Mouse (Mus musculus) gastrocnemius, postnatal 36 days (tissue): ENCODE measurements around the gene Notum. TPM values are rescaled to one million over a fixed set of nuclear protein-coding genes. Genes with fewer than 3 reads are reported as not detected.
A peak's percentile ranks its signal among the peaks of the same experiment; 100 is the strongest.
"Not testable (repeated sequence)": the region's sequence is repeated elsewhere in the genome, so short reads cannot be mapped to it uniquely, and the experiment has no call there.

Source experiments
- DNase-seq, 2 experiments: peaks; one replicate each; pipeline ENCODE4 v3.0.0; 2022
- intact Hi-C: fragments of 180-260 bp; cut with DNase I; formaldehyde crosslinking; loops from one replicate; pipeline ENCODE4 v1.15.1; 2025
- total RNA-seq, 2 experiments: library from RNA; stranded (reverse); gene quantifications; 2 replicates each; pipeline ENCODE4 v1.2.3; 2021

Gene Notum
- total RNA-seq, 2 experiments from 2014 or later: not detected

DNA sequence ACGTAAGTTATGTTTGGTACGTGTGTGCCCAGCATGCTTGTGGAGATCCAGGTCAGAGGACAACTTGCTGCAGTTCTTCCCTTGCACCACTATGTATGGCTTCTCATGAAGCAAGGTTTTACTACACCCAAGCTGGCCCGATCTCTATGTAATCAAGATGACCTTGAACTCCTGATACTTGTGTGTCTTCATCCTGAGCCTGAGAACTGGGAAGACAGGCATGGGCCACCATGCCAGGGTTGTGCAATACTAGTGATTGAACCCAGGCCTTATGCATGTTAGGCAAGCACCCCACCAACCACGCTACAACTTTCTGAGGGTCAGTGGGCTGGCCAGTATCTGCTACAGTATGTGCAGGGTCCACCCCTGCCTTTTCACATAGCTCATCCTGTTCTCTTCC, 16.0 kb upstream of the Notum start:
- intact Hi-C loops: no loop called here
- DNase-seq: no peak

DNA sequence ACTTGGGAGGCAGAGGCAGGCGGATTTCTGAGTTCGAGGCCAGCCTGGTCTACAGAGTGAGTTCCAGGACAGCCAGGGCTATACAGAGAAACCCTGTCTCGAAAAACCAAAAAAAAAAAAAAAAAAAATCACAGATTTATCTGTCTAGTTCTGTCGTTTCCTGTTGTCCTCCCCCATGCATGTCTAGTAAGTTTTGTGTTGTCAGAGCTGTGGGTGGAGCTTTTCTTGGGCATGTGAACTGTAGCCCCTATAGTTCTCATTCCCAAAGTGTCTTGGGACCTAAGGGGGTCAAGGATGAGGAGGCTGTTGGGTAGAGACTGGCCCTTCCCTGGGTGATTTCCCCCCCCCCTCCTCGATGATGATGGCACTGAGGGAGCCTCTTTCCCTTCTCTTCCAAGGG, 14.9 kb upstream of the Notum start:
- intact Hi-C loops, DNase-seq: not testable (repeated sequence)

DNA sequence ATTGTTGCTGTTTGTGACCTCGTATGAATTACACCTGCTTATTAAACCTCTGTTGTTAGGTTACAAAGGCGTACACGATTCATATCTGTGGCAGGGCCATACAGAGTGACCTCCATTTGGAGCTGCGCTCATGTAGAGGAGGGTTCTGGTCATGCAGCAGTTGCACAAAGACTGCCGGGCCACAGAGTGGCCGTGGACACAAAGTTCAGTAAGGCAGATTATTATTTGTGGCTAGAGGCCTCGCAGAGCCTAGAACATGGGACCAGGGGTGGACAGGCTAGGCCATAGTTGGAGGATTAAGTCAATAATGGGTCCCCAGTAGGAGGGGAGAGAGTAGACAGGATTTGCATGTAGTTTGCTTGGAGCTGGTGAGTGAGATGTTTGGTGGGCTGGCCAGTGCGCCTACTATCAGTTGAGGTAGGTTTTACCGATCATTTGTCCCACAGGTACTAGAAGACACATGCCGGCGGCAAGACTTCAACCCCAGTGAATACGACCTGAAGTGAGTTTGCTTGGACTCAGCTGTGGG, 12.7 kb upstream of the Notum start:
- intact Hi-C loops: no loop called here
- no peak for DNase-seq

DNA sequence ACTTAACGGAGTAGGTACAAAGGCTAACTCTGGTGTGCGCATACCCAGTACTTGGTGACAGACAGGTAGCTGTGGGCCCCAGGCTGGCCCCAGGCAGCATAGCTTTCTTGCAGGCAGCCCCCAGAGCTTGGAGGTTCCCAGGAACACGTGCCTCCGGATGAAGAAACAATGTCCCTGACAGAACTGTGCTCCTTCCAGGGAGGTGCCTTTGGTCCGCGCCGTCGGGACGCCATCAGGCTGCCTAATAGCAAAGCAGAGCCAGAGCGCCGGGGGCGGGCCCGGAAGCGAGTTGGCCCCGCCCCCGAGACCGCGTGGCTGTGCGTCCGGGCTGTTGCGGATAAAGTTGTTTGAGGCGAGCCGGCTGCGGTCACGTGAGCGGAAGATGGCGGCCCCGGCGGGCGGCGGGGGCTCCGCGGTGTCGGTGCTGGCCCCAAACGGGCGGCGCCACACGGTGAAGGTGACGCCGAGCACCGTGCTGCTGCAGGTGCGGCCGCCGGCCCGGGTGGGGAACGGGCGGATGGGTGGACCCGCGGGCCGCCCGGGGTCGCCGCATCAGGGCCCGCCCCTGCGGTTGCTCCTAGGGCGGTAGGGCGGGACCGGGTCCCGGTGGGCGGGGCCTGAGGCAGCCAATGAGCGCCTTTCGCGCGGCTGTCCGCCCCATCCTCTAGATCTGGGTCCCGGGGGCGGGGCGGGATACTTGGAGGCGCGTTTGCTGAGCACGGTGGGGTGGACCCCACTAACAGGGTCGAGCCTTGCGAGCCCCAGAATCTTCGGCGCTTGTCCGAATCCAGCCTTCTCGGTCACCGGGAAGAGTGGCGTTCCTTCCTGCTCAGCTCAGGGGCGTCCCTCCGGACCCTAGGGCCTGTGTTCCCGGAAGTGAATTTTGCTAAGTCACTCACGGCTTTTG, 12.0 kb upstream of the Notum start, which contains the start of gene Aspscr1:
Aspscr1 (plus strand) TSS at position 287 of the 907 bp plus-strand sequence.
- DNase-seq: peak; percentile 93 to 95
- intact Hi-C loops: no loop called here

DNA sequence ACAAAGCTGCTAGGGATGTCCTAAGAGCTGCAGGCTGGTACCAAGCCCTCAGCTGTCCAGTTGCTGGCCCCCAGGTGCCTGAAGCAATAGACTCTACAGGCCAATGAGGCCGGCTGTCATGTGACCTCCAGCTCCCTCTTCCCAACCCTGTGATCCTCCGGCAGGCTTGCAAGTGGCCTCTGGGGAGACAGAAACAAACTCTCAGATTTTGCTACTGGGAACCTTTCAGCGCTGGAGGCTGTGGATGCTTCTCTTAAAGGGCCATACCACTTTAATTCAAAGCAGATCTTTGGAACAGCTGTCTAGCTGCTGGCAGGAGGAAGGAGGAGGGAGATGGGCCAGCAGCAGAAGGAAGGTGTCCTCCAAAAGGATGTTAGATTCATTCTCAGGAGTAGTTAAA, 5.6 kb upstream of the Notum start:
- intact Hi-C loops: no loop called here
- no peak for DNase-seq

DNA sequence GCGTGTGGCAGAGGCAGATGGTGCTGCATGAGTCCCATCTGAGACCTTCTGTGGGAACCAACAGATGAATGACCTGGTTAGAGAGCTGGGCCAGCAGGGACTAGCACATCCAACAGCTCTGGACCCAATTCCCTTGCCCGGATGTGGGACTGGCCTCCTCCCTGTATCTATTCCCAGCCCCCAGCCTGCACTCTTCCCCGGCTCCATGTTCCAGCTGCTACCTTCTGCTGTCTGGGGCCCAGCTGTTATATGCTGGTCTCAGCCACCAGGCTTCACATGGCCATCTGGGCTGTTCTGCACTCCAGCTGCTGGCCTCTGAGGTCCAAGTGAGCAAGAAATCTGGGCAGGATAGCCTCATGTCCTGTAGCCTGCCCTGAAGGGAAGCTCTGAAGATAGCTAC, 4.4 kb upstream of the Notum start:
- intact Hi-C loops: no loop called here
- DNase-seq: no peak

DNA sequence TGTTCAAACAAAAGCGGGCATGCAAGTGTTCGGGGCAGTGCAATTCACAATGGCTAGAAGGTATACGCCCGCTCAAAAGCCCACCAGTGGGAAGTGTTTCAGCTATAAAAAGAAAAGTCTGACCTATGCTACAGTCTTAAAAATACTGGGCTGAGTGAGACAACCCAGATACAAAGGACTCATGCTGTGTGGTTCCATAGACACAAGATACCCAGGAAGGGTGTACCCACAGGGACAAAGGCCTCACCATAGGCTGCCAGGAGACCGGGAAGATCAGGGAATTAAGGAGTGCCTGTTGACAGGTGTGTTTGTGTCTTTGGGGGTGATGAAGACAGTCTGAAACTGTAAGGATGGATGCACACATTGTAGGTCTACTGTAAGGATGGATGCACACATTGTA, 2.7 kb upstream of the Notum start:
- intact Hi-C loops: loop anchor here (5.0 kb wide), 1 partner anchor 114 kb away; no protein-coding TSS in a partner anchor
- DNase-seq: no peak

DNA sequence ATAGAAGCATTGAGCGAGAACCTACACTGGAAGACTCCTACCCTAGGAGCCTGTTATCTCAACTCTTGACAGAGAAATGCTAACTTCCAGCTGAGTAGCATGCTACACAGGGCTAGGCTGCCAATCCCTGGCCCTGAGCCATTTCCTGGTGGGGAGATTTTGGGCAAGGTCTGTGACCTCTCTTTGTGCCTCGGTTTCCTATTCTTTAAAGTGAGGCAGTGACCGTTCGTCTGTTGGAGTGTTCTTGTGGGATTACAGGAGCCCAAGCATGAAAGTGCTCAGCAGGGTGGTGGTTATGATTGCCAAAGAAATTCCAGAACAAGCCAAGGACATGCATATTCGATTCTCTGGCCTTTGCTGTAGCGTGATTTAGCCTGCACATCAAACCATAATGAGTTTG, 1.8 kb upstream of the Notum start:
- intact Hi-C loops: loop anchor here (5.0 kb wide), 1 partner anchor 115 kb away; no protein-coding TSS in a partner anchor
- DNase-seq: no peak

DNA sequence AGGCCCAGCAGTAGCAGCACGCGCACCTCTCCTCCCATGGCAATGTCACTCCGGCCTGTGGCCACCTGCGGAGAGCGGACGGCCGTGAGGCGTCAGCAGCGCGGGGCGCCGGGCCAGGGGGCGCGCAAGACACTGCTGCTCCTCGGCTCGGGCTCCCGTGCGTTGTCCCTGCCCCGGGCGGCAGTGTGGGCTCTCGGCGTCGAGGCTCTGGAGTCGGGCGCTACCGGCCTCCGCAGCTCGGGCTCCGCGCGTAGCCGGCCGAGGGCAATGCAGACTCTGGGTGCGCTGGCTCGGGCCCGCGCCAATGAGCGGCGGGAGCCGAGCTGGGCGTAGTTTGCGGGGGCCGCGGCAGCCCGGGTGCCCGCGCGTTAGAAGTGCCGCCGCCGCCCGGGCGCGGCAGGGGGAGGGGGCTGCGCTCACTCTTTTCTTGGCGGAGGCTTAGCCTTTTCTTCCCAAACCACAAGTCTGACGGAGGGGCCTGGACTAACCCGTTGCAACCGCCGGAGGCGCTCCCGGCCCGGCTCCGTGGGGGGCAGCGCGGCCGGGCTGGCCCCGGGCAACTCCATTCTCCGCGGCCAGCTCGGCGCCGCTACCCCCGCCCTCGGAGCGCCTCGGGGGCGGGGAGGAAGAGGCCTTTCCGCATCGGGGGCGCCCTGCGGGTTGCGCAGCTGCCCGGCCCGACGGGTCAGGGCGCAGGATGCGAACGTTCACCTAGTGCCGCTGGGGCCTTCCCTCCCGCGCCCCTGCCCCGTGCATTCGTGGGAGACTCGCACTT, 487 bp downstream of the Notum start:
- no peak for DNase-seq
- intact Hi-C loops: loop anchor here (5.0 kb wide), 1 partner anchor 117 kb away; no protein-coding TSS in a partner anchor

DNA sequence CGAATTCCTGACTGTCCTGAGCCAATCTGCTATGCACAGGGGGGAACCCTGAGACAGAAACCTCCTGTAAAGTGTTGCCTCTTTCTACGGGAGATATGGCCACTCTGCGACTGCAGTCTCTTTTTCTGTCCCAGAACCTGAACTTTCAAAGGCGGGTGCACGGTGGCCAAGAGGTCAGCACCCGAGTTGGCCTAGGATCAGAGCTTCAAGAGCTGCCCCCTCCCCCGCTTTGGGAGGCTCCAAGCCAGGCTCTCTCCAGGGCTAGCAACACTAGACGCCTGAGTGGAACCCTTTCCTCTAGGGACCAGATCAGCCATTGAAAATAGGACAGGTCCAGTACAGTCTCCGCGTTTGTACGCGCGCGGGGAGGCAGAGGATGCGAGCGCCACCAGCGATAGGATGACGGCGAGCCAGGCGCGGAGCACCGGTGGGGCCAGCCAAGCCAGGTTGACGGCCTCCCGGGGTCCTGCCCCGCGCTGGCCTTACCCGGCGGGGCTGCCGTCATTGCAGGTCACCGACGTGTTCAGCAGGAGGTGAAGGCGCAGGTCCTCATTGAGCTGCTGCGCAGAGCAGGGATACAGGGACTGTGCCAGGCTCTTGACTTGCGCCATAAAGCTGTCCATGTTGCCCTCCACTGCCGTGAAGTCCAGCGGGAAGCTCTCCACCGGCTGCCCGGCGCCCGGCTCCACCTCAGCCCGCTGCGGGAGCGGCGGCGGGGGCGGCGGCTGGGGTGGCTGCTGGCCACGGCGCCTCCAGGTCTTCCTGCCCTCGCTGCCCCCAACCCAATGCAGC, 1.3 kb downstream of the Notum start:
- intact Hi-C loops: loop anchor here (2.0 to 5.0 kb wide), 2 partner anchors 53 to 118 kb away; partner anchors contain the start of genes Cenpx and Lrrc45
- no peak for DNase-seq

DNA sequence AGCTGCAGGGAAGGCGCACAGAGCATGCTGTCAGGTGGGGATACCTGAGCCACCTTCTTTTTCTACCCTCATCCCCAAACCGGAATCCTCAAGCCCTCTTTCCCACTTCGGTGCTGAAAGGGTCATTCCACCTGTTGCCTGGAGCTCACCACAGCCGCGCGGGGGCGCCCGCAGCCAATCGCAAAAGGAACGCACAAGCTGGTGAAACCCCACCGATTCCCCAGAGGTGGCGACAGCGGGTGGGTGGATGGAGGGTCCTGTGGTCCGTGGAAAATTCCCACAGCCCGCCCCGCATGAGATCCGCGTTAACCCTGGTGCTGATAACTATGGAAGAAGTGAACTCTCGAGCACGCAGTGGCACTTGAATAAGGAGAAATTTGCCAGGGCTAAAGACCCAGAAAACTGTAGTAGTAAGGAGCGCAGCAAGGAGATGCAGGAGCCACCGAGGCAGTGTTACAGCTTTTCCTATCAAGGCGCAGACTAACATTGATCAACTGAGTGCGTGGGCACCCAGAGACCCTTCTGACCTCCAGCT, 2.0 kb downstream of the Notum start:
- peak; percentile 71 to 79 for DNase-seq
- intact Hi-C loops: loop anchor here (2.0 kb wide), 1 partner anchor 54 kb away; the partner anchor contains the start of genes Cenpx and Lrrc45

DNA sequence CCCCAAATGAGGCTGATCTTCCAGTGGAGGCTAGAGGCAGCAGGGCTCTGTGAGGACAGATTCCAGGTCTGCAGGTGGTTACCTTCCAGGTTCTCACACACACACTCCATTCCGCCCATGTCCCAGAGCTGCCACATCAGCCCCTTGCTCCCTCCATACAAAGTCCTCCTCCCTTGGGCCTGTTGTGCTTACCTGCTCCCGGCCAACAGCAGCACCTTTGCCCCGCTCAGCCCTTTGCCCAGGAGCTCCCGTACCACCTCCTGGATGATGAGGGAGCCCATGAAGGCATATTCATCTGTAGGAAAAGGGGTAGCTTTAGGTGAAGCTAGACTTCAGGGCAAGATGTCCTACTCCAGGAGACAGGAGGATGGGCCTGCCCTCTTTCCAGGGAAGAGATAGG, 3.7 kb downstream of the Notum start:
- intact Hi-C loops: no loop called here
- DNase-seq: no peak

DNA sequence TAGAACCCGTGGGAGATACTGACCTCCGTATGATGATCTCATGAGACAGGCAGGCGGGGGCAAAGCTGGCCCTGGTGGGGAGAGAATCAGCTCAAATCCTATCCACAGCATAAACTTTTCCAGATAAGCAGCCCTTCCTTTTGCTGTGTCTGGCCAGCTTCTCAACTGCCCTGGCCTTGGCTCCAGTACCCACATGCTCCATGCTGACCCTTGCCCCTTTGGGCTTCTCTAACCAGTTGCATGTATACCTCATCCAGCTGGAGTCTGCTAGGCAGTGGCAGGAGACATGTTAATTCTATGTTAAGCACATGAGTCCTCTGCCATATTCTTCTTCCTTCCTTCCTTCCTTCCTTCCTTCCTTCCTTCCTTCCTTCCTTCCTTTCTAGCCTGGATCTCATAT, 6.2 kb downstream of the Notum start:
- no peak for DNase-seq
- intact Hi-C loops: no loop called here

DNA sequence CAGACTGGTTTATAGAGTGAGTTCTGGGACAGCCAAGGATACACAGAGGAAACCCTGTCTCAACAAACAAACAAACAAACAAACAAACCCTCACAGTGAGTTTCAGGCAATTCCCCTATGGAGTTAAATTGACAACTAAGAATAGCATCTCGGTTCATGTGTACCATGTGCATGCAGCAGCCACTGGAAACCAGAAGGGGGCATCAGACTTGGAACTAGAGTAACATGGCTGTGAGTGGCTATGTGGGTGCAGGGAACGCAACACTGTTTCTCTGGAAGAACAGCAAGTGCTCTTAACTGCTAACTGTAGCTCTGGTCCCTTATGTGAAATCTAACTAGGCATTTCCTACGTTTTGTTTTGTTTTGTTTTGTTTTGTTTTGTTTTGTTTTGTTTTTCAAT, 9.1 kb downstream of the Notum start:
- no peak for DNase-seq
- intact Hi-C loops: no loop called here

DNA sequence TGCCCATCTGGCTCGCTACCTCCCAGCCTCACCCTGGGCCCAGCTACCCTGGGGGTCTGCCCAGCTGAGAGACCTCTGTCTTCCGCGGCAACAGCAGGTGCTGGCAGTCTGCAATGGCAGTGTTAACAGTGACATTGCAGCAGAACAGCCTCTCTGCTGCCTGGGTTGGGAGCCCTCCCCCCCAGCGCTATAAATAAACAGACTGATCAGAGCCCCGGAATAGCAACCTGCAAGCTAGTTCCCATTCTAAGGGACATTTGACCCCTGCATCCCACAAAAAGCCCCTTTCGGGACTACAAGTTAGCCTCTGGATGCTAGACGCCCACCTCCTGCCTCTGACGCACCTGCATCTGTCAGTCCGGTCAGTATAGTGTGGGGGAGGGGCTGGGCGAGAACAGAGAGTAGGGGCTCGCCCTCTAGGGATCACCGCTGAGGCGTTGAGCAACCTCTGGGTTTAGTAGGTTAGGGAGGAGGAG, 12.9 kb downstream of the Notum start, which contains the start of gene Myadml2:
Myadml2 (minus strand) TSS at position 158 of the 476 bp plus-strand sequence.
- intact Hi-C loops: no loop called here

DNA sequence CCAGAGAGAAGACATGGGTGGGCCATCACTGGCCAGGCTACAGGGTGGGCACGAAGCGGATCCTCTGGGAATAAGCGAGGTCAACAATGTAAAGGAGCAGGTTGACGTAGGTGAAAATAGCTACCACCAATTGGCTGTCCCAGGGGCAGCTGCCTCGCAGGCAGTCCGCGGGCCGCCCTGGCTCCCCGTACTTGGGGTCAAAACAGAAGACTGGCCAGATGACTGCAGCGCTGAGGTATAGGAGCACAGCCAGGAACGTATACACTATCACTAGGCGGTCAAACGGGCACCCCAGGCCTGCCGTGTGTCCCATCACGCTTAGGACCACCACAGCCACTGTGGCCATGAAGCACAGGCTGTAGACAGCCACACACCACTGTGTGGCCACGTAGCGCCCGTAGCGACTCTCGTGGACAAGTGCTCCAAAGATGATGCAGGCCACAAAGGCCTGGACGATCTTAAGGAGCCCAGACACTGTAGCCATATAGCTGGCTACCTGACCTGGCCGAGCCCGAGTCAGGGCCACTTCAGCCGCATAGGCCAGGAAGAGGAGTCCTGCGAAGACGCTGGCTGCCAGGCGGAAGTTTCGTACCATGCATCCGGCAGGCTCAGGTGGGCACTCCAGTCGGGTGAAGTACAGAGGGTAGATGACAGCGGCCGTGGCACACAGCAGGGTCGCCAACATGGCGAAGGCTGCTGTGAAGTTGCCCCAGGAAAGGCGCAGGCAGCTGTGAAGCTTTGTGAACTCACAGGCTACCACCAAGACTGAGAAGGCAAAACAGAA, 13.7 kb downstream of the Notum start:
- DNase-seq: no peak
- intact Hi-C loops: loop anchor here (2.0 kb wide), 1 partner anchor 14 kb away; the partner anchor contains the start of gene Mafg

More for the DNA sequence above, 12.9 kb downstream of the Notum start, which contains the start of gene Myadml2:
- no peak for DNase-seq

DNA sequence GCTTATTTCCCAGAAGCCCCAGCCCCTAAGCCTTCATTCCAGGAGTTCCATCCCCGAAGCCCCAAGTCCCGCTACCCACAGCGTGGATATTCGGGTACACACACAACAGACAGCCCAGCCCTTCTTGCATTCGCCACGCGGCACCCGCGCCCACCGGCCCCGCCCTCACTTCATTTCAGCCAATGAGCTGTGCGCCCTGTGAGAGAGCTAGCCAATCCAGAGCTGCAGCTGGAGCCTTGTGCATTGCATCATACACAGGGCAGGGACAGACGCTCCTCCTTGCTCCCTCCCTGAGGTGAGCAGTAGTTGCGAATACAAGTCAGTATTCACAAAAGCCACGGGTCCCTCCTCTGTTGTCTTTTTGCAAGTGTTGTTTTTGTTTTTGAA, 17.4 kb downstream of the Notum start, which contains the start of gene Pycr1:
Pycr1 (minus strand) TSS at position 169 of the 387 bp plus-strand sequence.
- DNase-seq: peak; percentile 90 to 94
- intact Hi-C loops: no loop called here

DNA sequence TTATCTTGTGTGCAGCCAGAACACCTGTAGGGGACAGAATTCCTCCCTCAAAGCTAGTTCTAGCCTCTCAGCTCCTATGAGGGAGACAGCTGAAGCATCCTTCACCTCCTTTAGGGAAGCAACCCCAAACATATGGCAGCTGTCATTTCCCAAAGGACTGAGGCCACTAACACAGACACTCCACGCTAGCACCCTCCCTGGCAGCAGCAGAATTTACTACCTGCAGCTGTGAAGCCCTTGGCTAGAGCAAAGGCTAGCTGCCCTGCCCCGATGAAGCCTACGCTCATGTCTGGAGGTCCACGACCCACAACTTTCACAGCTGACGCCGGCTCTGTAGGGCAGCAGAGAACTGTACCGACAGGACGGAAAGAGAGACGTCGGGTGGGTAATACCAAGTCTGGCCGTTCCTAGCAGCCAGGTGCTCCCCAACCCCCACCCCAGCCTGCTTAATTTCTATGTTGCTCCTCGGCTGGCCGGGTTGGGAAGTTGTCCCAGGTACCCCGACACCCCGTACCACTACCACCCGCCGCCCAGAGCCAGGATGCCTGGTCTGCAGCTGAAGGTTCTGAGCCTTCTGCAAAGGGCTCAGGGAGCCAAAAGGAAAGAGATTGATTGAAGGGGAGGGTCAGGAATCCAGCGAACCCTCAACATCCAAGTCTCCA, 17.9 kb downstream of the Notum start:
- no peak for DNase-seq
- intact Hi-C loops: no loop called here
